Mouse (Mus musculus): ENCODE measurements at regions not wholly inside any gene's neighbourhood (a gene's known extent, or its start where the extent isn't known, plus 50 kb on each side); places are given as distances from the start of the nearest gene placed in this dataset.

DNA sequence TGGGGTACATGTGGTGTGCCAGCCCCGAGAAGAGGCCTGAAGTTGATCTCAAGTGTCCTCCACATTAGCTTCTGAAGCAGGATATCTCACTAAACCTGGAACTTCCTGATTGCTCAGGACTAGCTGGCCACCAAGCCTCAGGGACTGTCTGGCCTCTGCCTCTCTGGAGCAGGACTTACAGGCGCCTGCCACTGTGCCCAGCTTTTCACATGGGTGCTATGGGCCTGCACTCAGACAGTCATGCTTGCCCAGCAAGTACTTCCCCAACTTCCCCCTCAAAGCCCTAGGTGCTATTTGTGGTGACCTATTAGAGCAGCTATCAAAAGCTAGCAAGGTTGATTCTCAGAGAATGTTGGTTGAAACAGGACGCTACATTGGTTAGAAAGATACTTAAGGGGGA lies 220.0 kb downstream of the CK137956 start:
- TF ChIP-seq ZNF384 (IDR thresholded peaks at IDR 0.05; ENCODE audit: low read depth, low read length) (no peak), ZC3H11A (IDR thresholded peaks at IDR 0.05; ENCODE audit: borderline replicate concordance, low read depth, low read length) (no peak)
